ENCODE assay signal across 23 mouse cellular contexts in genomic region chr9:96890756-96891155, GRCm38 (mm10). TPM values are rescaled to one million over a fixed set of nuclear protein-coding genes. Genes with fewer than 3 reads are reported as not detected.
DNase-seq lines count a peak whose midpoint lies in the region; ATAC-seq and TF ChIP-seq lines count a peak whose summit lies in the region.
"Had no signal": no experiment of that assay in that cellular context is flagged by ENCODE, and none has a peak within 500 bp of the region (broad histone marks: within the 10 kb centered on the region; RNA-seq: fewer than 3 reads in every experiment).

No protein-coding gene starts in this region.

- ATAC-seq in forebrain, embryonic 11.5 days (replicated peaks; ENCODE audit: low FRiP score) = no peak
- ATAC-seq in liver, postnatal 0 days = no peak
- no peak for ATAC-seq in neural tube, embryonic 12.5 days (ENCODE audit: low FRiP score, low read depth)
- ATAC-seq in neural tube, embryonic 14.5 days (ENCODE audit: low read depth) = no peak
- ATAC-seq: intestine, embryonic 15.5 days had no signal

- H3K27me3 ChIP-seq in forebrain, embryonic 10.5 days (ENCODE audit: poor library complexity, severe bottlenecking) = peaks cover 58% of the 10 kb centered on the region
- peaks cover 2% of the 10 kb centered on the region; the same call in 1 of the 2 replicates for H3K27me3 ChIP-seq in forebrain, embryonic 11.5 days (ENCODE audit: control insufficient read depth, insufficient read depth, low read length)
- H3K27me3 ChIP-seq in liver, postnatal 0 days (ENCODE audit: insufficient read depth, low read length) = peaks cover 8% of the 10 kb centered on the region
- 0 out of 2 replicates have a peak, but pooled peaks cover 5% of the 10 kb centered on the region for H3K27me3 ChIP-seq in neural tube, embryonic 12.5 days (replicated peaks)
- H3K27me3 ChIP-seq in neural tube, embryonic 14.5 days (ENCODE audit: control insufficient read depth, insufficient read depth, low read length) = no peaks in the 10 kb centered on the region
- H3K27me3 ChIP-seq: intestine, embryonic 15.5 days; stomach, embryonic 15.5 days had no signal

- 0 out of 2 replicates have a peak, but pooled peaks cover 4% of the 10 kb centered on the region for H3K9me3 ChIP-seq in forebrain, embryonic 10.5 days
- no peaks in the 10 kb centered on the region; the same call in 1 of the 2 replicates for H3K9me3 ChIP-seq in forebrain, embryonic 11.5 days (ENCODE audit: control insufficient read depth, low read length)
- no peaks in the 10 kb centered on the region for H3K9me3 ChIP-seq in liver, postnatal 0 days (ENCODE audit: low read length)
- no peaks in the 10 kb centered on the region for H3K9me3 ChIP-seq in neural tube, embryonic 12.5 days
- no peaks in the 10 kb centered on the region for H3K9me3 ChIP-seq in neural tube, embryonic 14.5 days (ENCODE audit: control insufficient read depth, low read length)
- H3K9me3 ChIP-seq: embryonic facial prominence, embryonic 12.5 days; intestine, embryonic 15.5 days; liver, embryonic 13.5 days; stomach, embryonic 15.5 days had no signal

- no peaks in the 10 kb centered on the region for H3K36me3 ChIP-seq in forebrain, embryonic 10.5 days (replicated peaks)
- H3K36me3 ChIP-seq in forebrain, embryonic 11.5 days (ENCODE audit: control insufficient read depth, insufficient read depth, low read length) = no peaks in the 10 kb centered on the region
- H3K36me3 ChIP-seq in liver, postnatal 0 days (replicated peaks; ENCODE audit: insufficient read depth, low read length) = no peaks in the 10 kb centered on the region
- H3K36me3 ChIP-seq in neural tube, embryonic 12.5 days = no peaks in the 10 kb centered on the region
- H3K36me3 ChIP-seq in neural tube, embryonic 14.5 days (ENCODE audit: control insufficient read depth, insufficient read depth, low read length) = no peaks in the 10 kb centered on the region
- H3K36me3 ChIP-seq: embryonic facial prominence, embryonic 12.5 days; heart, embryonic 13.5 days; intestine, embryonic 15.5 days; liver, embryonic 13.5 days; stomach, embryonic 15.5 days had no signal

- TF ChIP-seq EP300 in liver, postnatal 0 days (IDR thresholded peaks at IDR 0.05; ENCODE audit: low read depth) = no peak

- peaks cover 73% of the 10 kb centered on the region for H3K4me1 ChIP-seq in forebrain, embryonic 10.5 days
- peaks cover 17% of the 10 kb centered on the region; the same call in 1 of the 2 replicates for H3K4me1 ChIP-seq in forebrain, embryonic 11.5 days (replicated peaks; ENCODE audit: control insufficient read depth, insufficient read depth, low read length)
- H3K4me1 ChIP-seq in liver, postnatal 0 days (ENCODE audit: insufficient read depth) = peaks cover 12% of the 10 kb centered on the region; the same call in 1 of the 2 replicates
- peaks cover 45% of the 10 kb centered on the region for H3K4me1 ChIP-seq in neural tube, embryonic 12.5 days
- H3K4me1 ChIP-seq in neural tube, embryonic 14.5 days (ENCODE audit: control insufficient read depth, insufficient read depth, low read length) = peaks cover 37% of the 10 kb centered on the region

- no peak overlapping the region for H3K4me3 ChIP-seq in forebrain, embryonic 10.5 days
- H3K4me3 ChIP-seq in forebrain, embryonic 11.5 days (ENCODE audit: low read depth, low read length) = no peak overlapping the region
- no peak overlapping the region for H3K4me3 ChIP-seq in liver, postnatal 0 days (ENCODE audit: low read depth, low read length)
- H3K4me3 ChIP-seq in neural tube, embryonic 12.5 days = no peak overlapping the region
- no peak overlapping the region for H3K4me3 ChIP-seq in neural tube, embryonic 14.5 days (ENCODE audit: low read depth, low read length)
- H3K4me3 ChIP-seq: embryonic facial prominence, embryonic 12.5 days; heart, embryonic 13.5 days; intestine, embryonic 15.5 days; liver, embryonic 13.5 days; stomach, embryonic 15.5 days had no signal

- WGBS in forebrain, embryonic 10.5 days = 91% methylated on average over 6 of the region's 6 CpGs
- 91% methylated on average over 6 of the region's 6 CpGs for WGBS in forebrain, embryonic 11.5 days
- 84% methylated on average over 6 of the region's 6 CpGs for WGBS in liver, postnatal 0 days (ENCODE audit: insufficient replicate concordance)
- 92% methylated on average over 6 of the region's 6 CpGs for WGBS in neural tube, embryonic 12.5 days
- 90% methylated on average over 6 of the region's 6 CpGs for WGBS in neural tube, embryonic 14.5 days

- no peak for TF ChIP-seq CTCF in liver, postnatal 0 days (IDR thresholded peaks at IDR 0.05; ENCODE audit: low read depth)

- H3K27ac ChIP-seq in forebrain, embryonic 10.5 days = peak overlapping the region; percentile 93; the same call in 1 of the 2 replicates
- H3K27ac ChIP-seq in forebrain, embryonic 11.5 days (ENCODE audit: low read depth, low read length) = no peak overlapping the region
- H3K27ac ChIP-seq in liver, postnatal 0 days (ENCODE audit: low read depth) = no peak overlapping the region
- H3K27ac ChIP-seq in neural tube, embryonic 12.5 days = no peak overlapping the region
- no peak overlapping the region for H3K27ac ChIP-seq in neural tube, embryonic 14.5 days (ENCODE audit: low read depth, low read length)
- H3K27ac ChIP-seq: embryonic facial prominence, embryonic 12.5 days; heart, embryonic 13.5 days; intestine, embryonic 15.5 days; liver, embryonic 13.5 days; macrophage; stomach, embryonic 15.5 days had no signal

- H3K4me2 ChIP-seq in forebrain, embryonic 11.5 days (ENCODE audit: low read depth, low read length, severe bottlenecking) = no peak overlapping the region
- H3K4me2 ChIP-seq in liver, postnatal 0 days (ENCODE audit: low read depth, low read length) = peak overlapping the region; percentile 18; the same call in 1 of the 2 replicates
- peak overlapping the region; percentile 95 for H3K4me2 ChIP-seq in neural tube, embryonic 12.5 days (replicated peaks)
- 0 out of 2 replicates have a peak overlapping the region, but pooled peaks have one; percentile 16 for H3K4me2 ChIP-seq in neural tube, embryonic 14.5 days (ENCODE audit: low read depth, low read length)
- H3K4me2 ChIP-seq: embryonic facial prominence, embryonic 12.5 days; heart, embryonic 13.5 days; intestine, embryonic 15.5 days; liver, embryonic 13.5 days had no signal

- no peak overlapping the region for H3K9ac ChIP-seq in forebrain, embryonic 11.5 days (ENCODE audit: low read length)
- no peak overlapping the region for H3K9ac ChIP-seq in liver, postnatal 0 days (replicated peaks)
- no peak overlapping the region for H3K9ac ChIP-seq in neural tube, embryonic 12.5 days
- H3K9ac ChIP-seq in neural tube, embryonic 14.5 days (replicated peaks; ENCODE audit: low read depth, low read length) = no peak overlapping the region
- H3K9ac ChIP-seq: intestine, embryonic 15.5 days; liver, embryonic 13.5 days; stomach, embryonic 15.5 days had no signal

- no peak for DNase-seq in forebrain, embryonic 10.5 days (ENCODE audit: extremely low spot score, low spot score)
- no peak for DNase-seq in forebrain, embryonic 11.5 days (ENCODE audit: low spot score)
- no peak for DNase-seq in liver, postnatal 0 days
- no peak for DNase-seq in liver
- DNase-seq in neural tube, embryonic 10.5 days (ENCODE audit: extremely low spot score, low spot score) = no peak
- no peak for DNase-seq in embryo, embryonic 11 days
- DNase-seq: adrenal gland, postnatal 25 days; B cell, adult 2 months; gastrocnemius, postnatal 10 days; heart, postnatal 10 days; kidney, adult 2 months; kidney, postnatal 4 days; liver, embryonic 13.5 days; lung, adult 2 months; lung, postnatal 10 days; right cerebral cortex, postnatal 25 days had no signal

RNA-seq across cellular contexts. Expression of gene Pxylp1, which starts 1.7 kb away (rescaled TPM):
- 21.5 and 23.8 TPM in 2 replicates for polyA plus RNA-seq in forebrain, embryonic 10.5 days (2016; fragmentation: Nextera tagmentation; extraction: Ambion mirVana)
- 34.0 and 39.0 TPM in 2 replicates for polyA plus RNA-seq in forebrain, embryonic 11.5 days (2014; fragmentation: Nextera tagmentation; extraction: Ambion mirVana)
- polyA plus RNA-seq in liver, postnatal 0 days (2015; fragmentation: Nextera tagmentation; extraction: Ambion mirVana) = 4.9 and 5.3 TPM in 2 replicates
- polyA plus RNA-seq in neural tube, embryonic 12.5 days (2016; fragmentation: Nextera tagmentation; extraction: Ambion mirVana) = 41.2 and 42.6 TPM in 2 replicates
- 29.5 and 30.3 TPM in 2 replicates for polyA plus RNA-seq in neural tube, embryonic 14.5 days (2014; fragmentation: Nextera tagmentation; extraction: Ambion mirVana)
